In genomic region chr11:95932168-95932567, GRCm38 (mm10) we compare ENCODE assay signal across 6 mouse cellular contexts. TPM values are rescaled to one million over a fixed set of nuclear protein-coding genes. Genes with fewer than 3 reads are reported as not detected.
"Had no signal": no experiment of that assay in that cellular context is flagged by ENCODE, and none has a peak within 500 bp of the region (broad histone marks: within the 10 kb centered on the region; RNA-seq: fewer than 3 reads in every experiment).

No protein-coding gene starts in this region.

RNA-seq across cellular contexts. Expression of gene B4galnt2, which starts 17.5 kb away (rescaled TPM):
- polyA plus RNA-seq: neural tube, embryonic 13.5 days; neural tube, embryonic 14.5 days; neural tube, embryonic 15.5 days; spleen, adult 2 months; thymus, adult 2 months; urinary bladder, adult 2 months had no signal
